Mouse (Mus musculus) testis, adult 2 months (tissue): ENCODE results near the gene Galnt14.

ENCODE experiments used
- CTCF ChIP-seq: fragments of 200-500 bp; IDR thresholded peaks from 2 replicates; pipeline ENCODE4 v1.5.1; 2012; ENCODE audit warnings: low read depth, mild to moderate bottlenecking, inconsistent platforms, low read length, moderate library complexity; ENCODE audit not compliant: control insufficient read depth, insufficient read depth, insufficient replicate concordance
- POLR2A ChIP-seq: fragments of 200-500 bp; IDR thresholded peaks from 2 replicates; pipeline ENCODE4 v1.6.1; 2012; ENCODE audit warnings: low read depth, mild to moderate bottlenecking, inconsistent platforms, low read length, moderate library complexity; ENCODE audit not compliant: control insufficient read depth

- TF ChIP-seq CTCF = no peak
- TF ChIP-seq POLR2A = no peak
Measured at GRCm38 (mm10) chr17:73507804-73508535, 202.3 kb downstream of the Galnt14 start.
